Mouse (Mus musculus): ENCODE measurements around the gene Arhgap42. TPM values are rescaled to one million over a fixed set of nuclear protein-coding genes. Genes with fewer than 3 reads are reported as not detected.

Gene Arhgap42
- not detected for polyA plus RNA-seq (2017; shearing (Covaris generic))

DNA sequence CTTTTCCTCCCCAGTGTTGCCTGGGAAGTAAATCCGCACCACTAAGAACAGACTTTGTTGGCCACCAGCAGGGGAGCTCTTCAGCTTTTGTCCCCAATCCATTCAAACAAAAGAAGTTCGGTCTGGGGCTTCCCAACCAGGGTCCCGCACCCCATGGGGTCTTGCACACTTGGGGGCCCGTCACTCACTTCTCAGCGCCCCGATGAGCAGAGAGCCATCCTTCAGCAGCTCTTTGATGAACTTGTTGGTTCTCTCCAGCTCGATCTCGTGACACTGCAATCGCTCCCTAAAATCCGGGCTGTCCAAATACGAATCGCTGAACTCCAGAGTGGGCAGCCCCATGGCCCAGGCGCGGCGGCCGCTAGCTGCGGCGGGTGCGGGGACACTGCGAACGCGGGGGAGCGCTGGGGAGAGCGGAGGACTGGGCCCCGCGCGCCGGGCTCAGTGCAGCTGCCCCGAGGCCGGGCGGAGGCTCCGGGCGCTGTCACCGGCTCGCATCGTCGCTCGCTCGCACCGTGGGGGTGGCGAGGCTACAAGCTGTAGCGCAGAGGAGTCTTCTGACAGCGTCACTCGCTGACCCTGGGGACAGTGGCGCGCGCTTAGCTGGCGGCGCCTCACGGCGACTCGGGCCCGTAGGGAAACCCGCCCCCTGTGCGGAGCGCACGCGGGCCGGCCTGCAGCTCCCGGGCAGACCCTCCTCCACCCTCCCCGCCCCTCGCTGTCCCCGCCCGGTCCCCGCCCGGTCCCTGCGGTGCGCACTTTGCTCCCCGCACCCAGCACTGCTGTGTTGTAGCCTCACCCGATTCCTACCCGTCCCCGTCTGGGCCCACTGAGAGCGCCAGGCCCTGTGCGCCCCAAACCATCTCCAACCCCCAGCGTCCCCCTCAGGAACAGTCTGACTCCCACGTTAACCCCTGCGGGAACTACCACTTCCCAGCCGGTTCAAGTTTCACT lies at the start of gene Arhgap42:
TSS of gene Arhgap42 (minus strand) at position 664 of the 954 bp plus-strand sequence.

DNA sequence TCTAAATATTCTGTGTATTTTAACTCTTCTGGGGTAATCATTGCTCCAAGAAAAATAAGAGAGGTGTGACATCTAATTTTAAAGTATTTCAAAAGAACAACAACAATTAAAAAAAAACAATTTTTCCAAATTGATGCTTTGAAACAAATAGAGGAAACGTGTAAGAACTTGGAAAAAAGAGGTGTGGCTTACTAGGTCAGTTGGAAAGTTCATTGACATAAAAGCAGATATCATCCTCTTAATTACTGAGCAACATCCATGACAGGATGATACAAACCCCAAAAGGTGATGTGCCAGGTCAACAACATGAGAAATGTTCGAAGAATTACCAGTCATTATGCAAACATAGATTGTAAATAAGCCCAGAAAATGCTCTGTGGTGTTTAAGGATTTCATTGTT lies 267.4 kb downstream of the Arhgap42 start, which contains the start of gene Gm16485:
TSS of gene Gm16485 (plus strand) at position 301 of the 400 bp plus-strand sequence.

All from CD4-positive, CD25-positive, alpha-beta regulatory T cell (primary cell).